Mouse (Mus musculus) limb, embryonic 14.5 days (tissue): ENCODE results near the gene Gm37240. TPM values are rescaled to one million over a fixed set of nuclear protein-coding genes. Genes with fewer than 3 reads are reported as not detected.

ENCODE experiments used
- ATAC-seq: fragments of 200-750 bp; cut with Nextera tagmentation; 2 replicates; pipeline ENCODE4 v1.8.0; 2017; ENCODE audit warnings: low read depth, moderate number of reproducible peaks, moderate TSS enrichment; ENCODE audit not compliant: low FRiP score
- DNase-seq: peaks from one replicate; pipeline ENCODE4 v3.0.0-alpha.2; 2015; ENCODE audit warnings: low spot score
- H3K27ac ChIP-seq: fragments of 300-500 bp; sonication (generic); replicated peaks from 2 replicates; pipeline ENCODE4 v1.5.1; 2014; ENCODE audit warnings: low read depth, mild to moderate bottlenecking, low read length, moderate library complexity, mixed read lengths
- H3K27me3 ChIP-seq: fragments of 300-500 bp; sonication (generic); 2 replicates; pipeline ENCODE4 v1.6.1; 2014; ENCODE audit warnings: low read length, mixed read lengths; ENCODE audit not compliant: control insufficient read depth, insufficient read depth
- H3K36me3 ChIP-seq: fragments of 300-500 bp; sonication (generic); 2 replicates; pipeline ENCODE4 v1.6.1; 2014; ENCODE audit warnings: mild to moderate bottlenecking, low read length, moderate library complexity, mixed read lengths; ENCODE audit not compliant: control insufficient read depth, insufficient read depth
- H3K4me1 ChIP-seq: fragments of 300-500 bp; sonication (generic); 2 replicates; pipeline ENCODE4 v1.6.1; 2014; ENCODE audit warnings: antibody characterized with exemption, low read length, mixed read lengths; ENCODE audit not compliant: control insufficient read depth, insufficient read depth
- H3K4me2 ChIP-seq: fragments of 300-500 bp; sonication (generic); replicated peaks from 2 replicates; pipeline ENCODE4 v1.6.1; 2014; ENCODE audit warnings: low read depth, mild to moderate bottlenecking, low read length, moderate library complexity; ENCODE audit not compliant: severe bottlenecking
- H3K4me3 ChIP-seq: fragments of 300-500 bp; sonication (generic); replicated peaks from 2 replicates; pipeline ENCODE4 v1.5.1; 2014; ENCODE audit warnings: low read length
- H3K9ac ChIP-seq: fragments of 300-500 bp; sonication (generic); 2 replicates; pipeline ENCODE4 v1.6.1; 2014; ENCODE audit warnings: mild to moderate bottlenecking, low read depth, low read length, moderate library complexity; ENCODE audit not compliant: severe bottlenecking
- H3K9me3 ChIP-seq: fragments of 300-500 bp; sonication (generic); 2 replicates; pipeline ENCODE4 v1.6.1; 2016; ENCODE audit warnings: low read length; ENCODE audit not compliant: control insufficient read depth
- POLR2A ChIP-seq: fragments of 200-500 bp; IDR thresholded peaks from 2 replicates; pipeline ENCODE4 v1.8.0; 2012; ENCODE audit warnings: inconsistent platforms, mild to moderate bottlenecking, moderate library complexity, borderline replicate concordance; ENCODE audit not compliant: insufficient read depth, insufficient read length; ENCODE audit errors: extremely low read depth
- WGBS: fragments of 180-500 bp; shearing (Covaris S2); extraction: QIAGEN DNeasy Blood & Tissue Kit; methylation state at CpG from one replicate; pipeline ENCODE4 v1.1.7; 2014; 5-methylcytosine and 5-hydroxymethylcytosine counted together
- polyA plus RNA-seq, 2 experiments: library from polyadenylated mRNA; depleted of rRNA in 1 of 2; stranded (reverse) in 1 of 2; unstranded in 1 of 2; fragments of >200 nt; fragmentation: Nextera tagmentation in 1 of 2; extraction: Ambion mirVana in 1 of 2; gene quantifications; 2 replicates each; pipeline versions ENCODE4 v1.2.1 to v1.2.3; 2012 to 2014

Gm37240 gene
- polyA plus RNA-seq, 2 experiments = 2.0 to 13.4 TPM

DNA sequence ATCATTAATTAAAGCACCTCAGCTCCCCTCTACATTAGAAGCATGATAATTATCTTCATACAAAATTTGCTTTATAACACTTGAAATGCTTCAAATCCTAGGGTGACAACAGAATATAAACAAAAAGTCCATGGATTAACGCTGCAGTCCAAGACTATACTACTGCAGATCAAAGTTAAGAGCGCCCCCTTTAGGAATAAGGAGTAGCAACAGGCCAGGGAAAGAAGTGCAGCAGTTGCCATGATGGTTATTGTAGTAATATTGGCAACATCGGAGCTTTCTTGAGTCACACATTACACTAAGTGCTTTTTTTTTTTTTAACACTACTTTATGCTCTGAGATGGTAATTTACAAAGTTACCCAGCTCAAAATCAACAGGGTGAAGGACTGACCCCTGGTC is 113.9 kb downstream of the Gm37240 start:
- Histone ChIP-seq H3K4me2 (no peak overlapping the region), H3K4me3 (no peak overlapping the region), H3K9me3 (no peaks in the 10 kb centered on the region), H3K36me3 (no peaks in the 10 kb centered on the region), H3K27me3 (no peaks in the 10 kb centered on the region), H3K9ac (no peak overlapping the region), H3K4me1 (0 out of 2 replicates have a peak, but pooled peaks cover 5% of the 10 kb centered on the region), H3K27ac (no peak overlapping the region)
- 43% methylated on average over 3 of the region's 3 CpGs for WGBS
- no peak for TF ChIP-seq POLR2A
- ATAC-seq (no peak), DNase-seq (no peak)

DNA sequence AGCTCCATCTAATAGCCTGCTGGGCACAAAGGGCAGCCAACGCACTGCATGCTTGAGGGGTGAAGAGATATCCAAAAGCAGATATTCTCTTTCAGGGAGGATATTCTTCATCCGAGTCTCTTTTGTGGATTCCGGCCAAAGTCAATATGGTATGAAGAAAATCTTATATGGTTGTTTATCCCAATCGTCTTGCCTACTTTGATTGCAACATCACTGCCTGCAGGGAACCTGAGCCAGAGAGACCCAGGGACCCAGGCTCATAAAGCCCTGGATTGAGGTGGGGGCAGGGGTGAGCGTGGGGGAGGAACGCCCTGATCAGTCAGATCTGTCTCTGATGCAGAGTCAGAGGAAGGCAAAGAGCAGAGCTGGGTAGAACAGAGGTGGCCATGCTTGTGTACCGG is 122.4 kb downstream of the Gm37240 start:
- H3K27me3 ChIP-seq = no peaks in the 10 kb centered on the region
- no peak for DNase-seq
- no peak overlapping the region for H3K9ac ChIP-seq
- no peak for TF ChIP-seq POLR2A
- H3K4me2 ChIP-seq = no peak overlapping the region
- H3K36me3 ChIP-seq = no peaks in the 10 kb centered on the region
- no peaks in the 10 kb centered on the region for H3K9me3 ChIP-seq
- H3K27ac ChIP-seq = no peak overlapping the region
- ATAC-seq = no peak
- H3K4me3 ChIP-seq = no peak overlapping the region
- 0 out of 2 replicates have a peak, but pooled peaks cover 3% of the 10 kb centered on the region for H3K4me1 ChIP-seq
- WGBS = 55% methylated on average over 7 of the region's 7 CpGs

- WGBS = 28% methylated on average over 18 of the region's 18 CpGs
Measured at GRCm38 (mm10) chr3:85764008-85764834, 123.1 kb downstream of the Gm37240 start.

DNA sequence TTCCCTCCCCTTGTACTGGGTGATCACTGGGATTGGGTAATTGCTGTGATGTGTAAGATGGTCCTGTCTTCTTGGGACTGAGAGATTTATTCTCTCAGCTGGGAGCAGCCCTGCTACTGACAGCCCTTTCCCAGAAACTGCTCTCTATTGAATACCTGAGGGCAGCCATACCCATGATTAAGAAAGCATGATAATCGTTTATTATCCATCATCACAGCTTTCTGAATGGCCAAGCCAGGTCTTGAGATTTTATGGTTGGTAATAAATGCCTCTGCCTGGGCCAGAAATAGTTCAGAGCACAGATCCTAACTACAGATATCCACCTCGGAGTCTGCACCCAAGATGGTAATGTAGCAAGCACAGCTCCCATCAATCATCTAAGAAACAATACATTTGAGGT is 129.4 kb downstream of the Gm37240 start:
- H3K27me3 ChIP-seq = no peaks in the 10 kb centered on the region
- H3K4me2 ChIP-seq = no peak overlapping the region
- ATAC-seq = no peak
- H3K9ac ChIP-seq = no peak overlapping the region
- H3K36me3 ChIP-seq = no peaks in the 10 kb centered on the region
- WGBS = 31% methylated on average over 2 of the region's 2 CpGs
- DNase-seq = no peak
- H3K27ac ChIP-seq = no peak overlapping the region
- no peaks in the 10 kb centered on the region for H3K9me3 ChIP-seq
- H3K4me3 ChIP-seq = no peak overlapping the region
- H3K4me1 ChIP-seq = peaks cover 6% of the 10 kb centered on the region
- no peak for TF ChIP-seq POLR2A

More at GRCm38 (mm10) chr3:85764008-85764834, 123.1 kb downstream of the Gm37240 start:
- Histone ChIP-seq H3K27ac (no peak overlapping the region), H3K4me3 (no peak overlapping the region), H3K4me1 (0 out of 2 replicates have a peak, but pooled peaks cover 3% of the 10 kb centered on the region), H3K9me3 (no peaks in the 10 kb centered on the region), H3K9ac (no peak overlapping the region), H3K27me3 (no peaks in the 10 kb centered on the region), H3K4me2 (0 out of 2 replicates have a peak overlapping the region, but pooled peaks have one; percentile 1), H3K36me3 (no peaks in the 10 kb centered on the region)
- no peak for TF ChIP-seq POLR2A
- DNase-seq = no peak
- ATAC-seq = no peak

DNA sequence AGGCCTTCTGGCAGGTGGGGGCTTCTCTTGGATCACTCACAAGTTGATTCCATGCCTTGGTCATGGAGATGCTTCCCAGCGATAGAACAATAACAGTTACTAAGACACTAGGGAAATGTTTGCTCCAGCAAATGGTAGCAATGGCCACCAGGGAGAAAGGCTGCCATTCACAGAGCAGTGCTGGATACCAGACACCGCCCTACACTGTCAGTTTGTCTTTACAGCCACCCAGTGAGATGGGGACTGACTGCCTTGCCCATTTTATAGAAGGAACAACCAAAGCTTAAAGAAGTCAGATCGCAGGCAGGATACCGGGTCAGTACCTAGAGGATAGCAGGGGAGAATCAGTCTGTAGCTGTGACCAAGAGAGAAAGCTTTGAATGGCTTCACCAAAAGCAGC is 129.9 kb downstream of the Gm37240 start:
- Histone ChIP-seq H3K9ac (no peak overlapping the region), H3K4me3 (no peak overlapping the region), H3K4me1 (peaks cover 11% of the 10 kb centered on the region), H3K27ac (no peak overlapping the region), H3K36me3 (no peaks in the 10 kb centered on the region), H3K27me3 (no peaks in the 10 kb centered on the region), H3K4me2 (no peak overlapping the region), H3K9me3 (no peaks in the 10 kb centered on the region)
- no peak for TF ChIP-seq POLR2A
- ATAC-seq = no peak
- 86% methylated on average over 4 of the region's 4 CpGs for WGBS
- no peak for DNase-seq

- ATAC-seq = no peak
- WGBS = 59% methylated on average over 4 of the region's 4 CpGs
Measured at GRCm38 (mm10) chr3:85749348-85749747, 138.0 kb downstream of the Gm37240 start.

More at GRCm38 (mm10) chr3:85749348-85749747, 138.0 kb downstream of the Gm37240 start:
- H3K4me1 ChIP-seq = peaks cover 28% of the 10 kb centered on the region
- H3K9me3 ChIP-seq = no peaks in the 10 kb centered on the region
- H3K36me3 ChIP-seq = no peaks in the 10 kb centered on the region
- no peak for DNase-seq
- H3K4me2 ChIP-seq = no peak overlapping the region
- no peak overlapping the region for H3K9ac ChIP-seq
- no peak overlapping the region for H3K27ac ChIP-seq
- no peaks in the 10 kb centered on the region for H3K27me3 ChIP-seq
- no peak overlapping the region for H3K4me3 ChIP-seq
- no peak for TF ChIP-seq POLR2A
